Mouse (Mus musculus) ES-E14 (cell line): ENCODE data around the gene Dedd2.

Source experiments
- HCFC1 ChIP-seq: IDR thresholded peaks from 2 replicates; pipeline ENCODE4 v1.6.1; 2012; ENCODE audit warnings: low read length, inconsistent platforms, borderline replicate concordance; ENCODE audit not compliant: insufficient read depth
- MAFK ChIP-seq: IDR thresholded peaks from 2 replicates; pipeline ENCODE4 v1.6.1; 2014; ENCODE audit warnings: mild to moderate bottlenecking, low read depth, low read length, inconsistent platforms; ENCODE audit not compliant: insufficient read depth
- ZNF384 ChIP-seq: IDR thresholded peaks from 2 replicates; pipeline ENCODE4 v1.6.1; 2012; ENCODE audit warnings: low read depth, low read length, inconsistent platforms

DNA sequence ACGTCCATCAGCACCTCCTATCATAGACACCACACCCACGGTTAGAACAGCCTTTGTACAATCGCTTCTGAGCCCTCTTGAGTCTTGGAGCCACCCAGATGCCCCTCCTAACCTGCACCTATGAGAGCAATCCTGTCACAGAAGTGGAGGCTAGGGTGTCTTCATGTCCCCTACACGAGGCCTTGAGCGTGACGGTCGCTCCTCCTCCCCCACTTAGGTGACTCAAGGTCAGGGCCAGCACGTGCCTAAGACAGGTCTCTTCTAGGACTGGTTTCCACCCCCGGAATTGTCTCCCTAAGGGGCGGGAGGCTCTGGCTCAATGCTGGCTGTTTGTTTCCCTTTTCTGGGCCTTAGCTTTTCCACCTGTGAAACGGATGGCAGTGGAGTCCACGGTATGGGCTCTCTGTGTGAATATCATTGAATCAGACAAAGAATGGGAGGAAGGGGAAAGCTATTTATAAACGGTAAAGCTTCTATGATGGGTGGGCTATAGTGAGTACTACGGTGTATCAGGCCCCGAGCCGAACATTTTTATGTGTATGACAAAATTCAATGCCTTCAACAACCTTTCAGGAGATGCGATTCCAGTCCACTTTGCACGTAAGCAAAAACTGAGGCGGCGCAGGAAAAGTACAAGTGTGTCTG, at the start of gene Dedd2:
- TF ChIP-seq HCFC1 (no peak), ZNF384 (no peak), MAFK (no peak)
